Mouse (Mus musculus) thymus, postnatal 25 days (tissue): ENCODE measurements around the gene Rbfox2.
"Not testable (repeated sequence)": the region's sequence is repeated elsewhere in the genome, so short reads cannot be mapped to it uniquely, and the experiment has no call there.

Source experiments
- DNase-seq: peaks from one replicate; pipeline ENCODE4 v3.0.0; 2022

Rbfox2 gene

DNA sequence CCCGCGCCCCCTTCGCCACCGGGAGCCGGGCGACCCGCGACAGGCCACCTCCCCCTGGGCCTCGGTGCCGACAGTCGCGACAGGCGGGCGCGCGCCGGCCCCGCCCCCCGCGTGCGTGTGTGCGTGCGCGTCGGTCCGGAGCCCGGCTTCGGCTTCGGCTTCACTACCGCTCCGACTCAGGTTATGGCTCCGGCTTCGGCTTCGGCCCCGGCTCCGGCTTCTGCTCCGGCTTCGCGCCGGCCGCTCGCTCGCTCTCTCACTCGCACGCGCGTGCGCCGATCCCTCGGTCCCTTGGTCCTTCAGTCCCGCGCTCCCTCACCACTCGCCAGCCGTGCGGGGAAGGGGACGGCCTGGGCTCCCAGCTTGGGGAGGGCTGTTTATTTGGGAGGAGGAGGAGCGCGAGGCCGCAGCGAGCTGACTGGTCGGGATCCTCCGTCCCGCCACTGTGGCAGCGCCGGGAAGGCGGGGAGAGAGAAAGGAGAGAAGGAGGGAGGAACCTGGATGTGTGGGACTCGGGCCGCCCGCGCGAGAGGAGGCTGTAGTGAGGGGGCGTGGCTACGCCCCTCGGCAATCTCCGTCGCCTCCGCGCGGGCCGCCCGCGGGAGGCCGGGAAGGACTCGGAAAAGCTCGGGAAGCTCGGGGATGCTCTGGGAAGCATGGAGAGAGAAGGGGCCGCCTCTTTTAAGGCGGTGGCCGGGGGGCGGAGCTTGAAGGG is at the start of gene Rbfox2:
Rbfox2 (minus strand) TSS at position 458 of the 715 bp plus-strand sequence.
- peak; percentile 43 for DNase-seq

DNA sequence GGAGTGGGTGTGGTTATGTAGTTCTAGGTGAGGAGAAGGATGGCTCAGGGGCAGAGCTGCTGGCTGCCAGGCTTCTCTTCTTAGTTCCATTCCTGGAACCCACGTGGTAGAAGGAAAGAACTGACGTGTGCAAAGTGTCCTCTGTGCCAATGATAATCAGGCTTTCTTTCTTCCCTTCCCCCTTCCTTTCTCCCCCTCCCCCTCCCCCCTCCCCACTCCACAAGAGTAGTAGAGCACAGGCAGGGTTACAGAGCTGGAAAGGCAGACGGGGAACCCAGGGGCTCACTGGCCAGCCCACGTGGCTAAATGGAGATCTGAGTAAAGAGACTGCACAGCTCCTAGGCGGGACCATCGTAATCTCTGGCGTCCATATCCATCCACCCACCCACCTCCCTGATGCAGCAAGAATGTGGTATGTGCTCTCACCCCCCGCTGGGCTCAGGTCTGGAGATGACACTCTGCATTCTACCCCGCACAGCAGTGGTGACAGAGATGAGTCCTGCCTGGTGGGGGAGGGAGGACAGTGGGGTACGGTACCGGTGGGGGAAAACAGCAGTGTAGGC is 49.5 kb upstream of the Rbfox2 start:
- DNase-seq = no peak

DNA sequence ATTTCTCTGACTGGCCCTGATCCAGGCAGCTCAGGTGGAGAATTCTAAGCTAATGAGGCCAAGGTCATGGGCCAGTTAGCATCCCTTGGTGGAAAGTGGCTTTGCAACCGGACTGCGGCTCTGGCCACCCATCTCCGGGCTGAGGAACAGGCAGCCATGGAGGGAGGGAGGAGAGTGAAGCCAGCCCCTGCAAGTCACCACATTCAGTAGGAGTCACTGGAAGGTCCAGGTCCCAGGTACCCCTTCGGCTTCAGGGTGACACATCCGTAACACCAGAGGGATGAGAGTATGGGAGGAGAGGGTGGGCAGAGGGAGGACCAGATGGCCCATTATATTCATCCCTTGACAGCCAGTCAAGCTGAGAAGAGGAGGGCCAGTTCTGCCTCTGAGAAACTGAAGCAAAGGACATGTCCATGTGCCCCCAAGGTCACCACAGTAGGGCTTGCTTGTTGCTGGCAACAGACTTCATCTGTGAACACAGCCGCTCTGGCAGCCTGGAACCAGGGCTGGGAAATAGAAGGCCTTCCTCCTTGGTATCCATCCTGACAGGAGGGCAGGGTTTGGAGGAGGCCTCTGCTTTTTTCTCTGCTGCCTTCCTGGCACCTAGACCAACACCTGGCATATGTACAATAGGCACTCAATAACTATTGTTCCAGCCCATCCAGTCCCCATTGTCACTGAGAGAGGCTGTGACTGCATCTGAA is 48.2 kb upstream of the Rbfox2 start:
- DNase-seq = no peak

DNA sequence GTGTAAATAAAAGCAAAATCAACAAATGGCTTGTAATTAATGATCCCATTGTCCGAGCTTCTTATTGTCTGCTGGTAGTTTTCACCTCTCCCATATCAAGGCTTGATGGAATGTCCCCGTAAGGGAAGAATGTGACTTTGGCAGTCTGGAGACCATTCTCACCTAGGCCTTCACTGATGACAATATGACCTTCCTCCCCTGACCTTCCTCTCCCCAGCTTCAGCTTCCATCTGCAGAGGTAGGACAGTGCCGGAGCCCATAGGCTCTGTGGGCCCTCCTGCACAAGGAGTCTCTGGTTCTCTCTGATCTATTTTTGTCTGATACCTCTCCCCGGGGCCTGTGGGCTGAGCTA is 47.7 kb upstream of the Rbfox2 start:
- no peak for DNase-seq

DNA sequence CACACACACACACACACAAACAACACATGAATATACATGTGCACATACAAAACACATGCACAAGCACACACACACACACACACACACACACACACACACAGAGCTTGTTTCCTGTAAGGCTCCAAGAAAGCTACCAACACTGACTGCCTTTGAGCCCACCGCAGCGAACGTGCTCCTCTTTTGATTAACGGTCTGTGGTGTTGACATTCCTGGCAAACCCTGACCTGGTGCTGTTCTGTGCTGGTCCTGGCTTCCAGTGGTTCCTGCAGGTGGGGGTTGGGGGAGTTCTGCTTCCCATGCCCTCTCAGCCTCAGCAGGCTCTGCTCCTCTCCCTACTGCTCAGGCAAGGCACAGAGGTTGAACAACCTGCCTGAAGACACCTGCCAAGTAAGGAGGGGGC is 47.0 kb upstream of the Rbfox2 start:
- DNase-seq = no peak

DNA sequence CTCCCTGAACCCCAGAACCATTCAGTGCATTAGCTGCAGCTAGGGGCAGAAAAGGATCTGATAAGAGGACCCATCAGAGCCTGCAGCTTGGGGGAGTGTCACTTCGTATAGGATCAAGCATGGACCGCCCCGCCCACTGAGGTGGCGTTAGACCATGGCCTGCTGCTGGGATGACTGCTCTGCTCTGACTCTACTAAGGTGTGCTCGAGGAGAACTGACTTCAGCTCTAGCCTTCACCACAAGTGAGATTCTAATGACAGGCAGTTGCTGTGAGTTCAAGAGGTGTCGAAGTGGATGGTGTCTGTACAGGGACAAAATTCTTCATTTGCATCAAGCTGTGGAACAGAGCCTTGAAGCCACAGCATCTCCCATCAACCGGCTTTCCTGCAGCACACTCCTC is 46.1 kb upstream of the Rbfox2 start:
- DNase-seq = no peak

DNA sequence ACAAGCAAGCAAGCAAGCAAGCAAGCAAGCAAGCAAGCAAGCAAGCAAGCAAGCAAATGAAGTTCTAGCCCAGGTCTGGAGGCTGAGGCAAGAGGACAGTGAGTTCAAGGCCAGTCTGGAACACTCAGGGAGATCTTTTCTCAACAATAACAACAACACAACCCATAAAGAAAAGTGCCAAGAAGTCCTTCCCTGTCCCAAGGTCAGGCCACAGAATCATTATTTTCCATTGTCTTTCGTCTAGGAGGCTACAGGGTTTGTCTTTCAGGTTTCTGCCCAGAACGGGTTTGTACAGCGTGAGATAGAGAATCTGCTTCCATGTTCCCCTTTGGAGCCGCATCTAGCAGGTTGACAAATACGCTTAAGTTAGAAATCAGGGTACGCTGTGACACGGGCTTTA is 43.3 kb upstream of the Rbfox2 start:
- DNase-seq = no peak

DNA sequence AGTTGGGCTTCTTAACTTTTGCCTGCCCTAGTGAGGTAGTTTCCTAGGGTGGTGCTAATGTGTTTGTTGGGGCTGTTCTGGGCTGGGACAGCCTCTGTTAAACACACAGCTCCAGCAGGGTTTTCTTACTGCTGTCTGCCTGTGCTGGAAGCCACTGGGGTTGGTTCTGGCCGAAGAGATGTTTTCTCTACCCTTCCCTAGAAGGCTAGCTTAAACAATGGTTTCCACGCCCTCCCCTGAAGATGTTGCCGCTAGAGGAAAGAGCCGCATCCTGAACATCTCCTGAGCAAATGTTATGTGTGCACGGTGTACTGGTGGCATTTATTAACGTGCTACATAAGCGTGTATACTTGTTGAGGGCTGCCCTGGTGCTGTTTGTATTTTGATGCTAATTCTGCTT is 41.3 kb upstream of the Rbfox2 start:
- no peak for DNase-seq

DNA sequence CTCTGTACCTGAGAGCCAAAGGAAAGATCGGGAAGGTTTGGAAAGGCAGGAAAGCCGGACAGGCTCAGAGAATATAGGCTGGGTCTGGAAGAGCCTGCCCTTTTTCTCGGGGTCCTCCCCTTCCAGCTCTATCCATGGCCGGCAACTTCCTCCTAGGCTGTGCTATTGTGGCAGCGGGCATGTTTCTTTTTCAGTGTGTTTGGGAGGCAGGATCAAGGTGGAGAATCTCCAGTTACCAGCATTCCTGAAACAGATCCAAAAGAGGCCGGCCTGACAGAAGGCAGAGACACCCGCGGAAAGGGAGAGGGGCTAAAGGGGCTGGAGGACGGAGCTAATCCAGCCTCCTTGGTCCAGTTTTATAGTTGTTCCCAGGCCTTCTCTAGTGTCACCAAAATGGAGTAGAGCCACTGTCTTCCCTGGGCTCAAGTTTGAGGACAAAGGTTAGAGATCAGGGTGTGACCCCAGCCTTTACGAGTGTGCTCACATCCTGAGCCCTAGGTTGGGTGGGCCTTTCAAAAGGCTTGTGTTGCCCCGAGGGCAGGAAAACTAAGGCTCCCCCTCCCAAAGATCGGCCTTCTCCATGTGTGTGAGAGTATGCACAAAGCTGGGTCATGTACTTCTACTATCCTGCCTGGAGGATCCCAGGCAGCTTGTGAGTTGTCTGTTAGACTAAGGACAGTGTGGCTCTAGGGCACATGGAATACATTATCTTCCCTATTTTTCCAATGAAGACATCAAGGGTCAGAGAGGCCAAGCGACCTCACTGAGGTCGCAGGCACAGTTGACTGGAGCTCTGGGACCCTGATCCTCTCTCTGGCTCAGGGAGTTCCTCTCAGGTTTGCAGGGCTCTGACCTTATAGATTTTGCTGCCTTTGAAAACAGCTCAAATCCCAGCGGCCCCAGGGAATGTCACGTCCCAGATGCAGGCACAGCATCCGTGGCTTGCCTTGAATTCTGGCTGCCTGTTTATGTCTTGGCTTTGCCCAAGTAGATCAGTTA is 37.6 kb upstream of the Rbfox2 start:
- no peak for DNase-seq

DNA sequence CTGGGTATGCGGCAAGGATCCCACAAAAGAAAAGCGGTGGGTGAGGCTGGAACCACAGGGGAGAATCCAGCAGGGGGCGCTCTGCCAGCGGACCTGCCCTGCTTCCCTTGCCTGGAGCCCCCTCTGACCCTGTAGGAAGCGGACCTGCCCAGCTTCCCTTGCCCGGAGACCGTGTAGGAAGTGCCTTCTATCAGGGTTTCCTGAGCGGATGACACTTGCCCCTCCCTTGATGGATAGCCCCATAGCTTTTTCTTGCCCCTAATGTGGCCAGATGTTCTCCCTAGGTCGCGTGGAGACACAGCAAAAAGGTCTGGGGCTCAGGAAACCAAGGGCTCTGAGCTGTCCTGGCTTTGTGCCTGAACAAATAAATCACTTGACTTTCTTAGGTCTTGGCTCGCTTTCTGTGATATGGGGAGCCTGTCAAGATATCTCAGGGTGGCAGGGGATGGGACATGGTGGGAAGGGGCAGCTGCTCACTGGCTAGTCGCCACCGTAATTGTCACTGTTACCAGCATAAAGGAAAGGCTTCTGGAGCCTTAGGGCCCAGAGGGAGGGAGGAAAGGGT is 36.8 kb upstream of the Rbfox2 start:
- DNase-seq = peak; percentile 40

DNA sequence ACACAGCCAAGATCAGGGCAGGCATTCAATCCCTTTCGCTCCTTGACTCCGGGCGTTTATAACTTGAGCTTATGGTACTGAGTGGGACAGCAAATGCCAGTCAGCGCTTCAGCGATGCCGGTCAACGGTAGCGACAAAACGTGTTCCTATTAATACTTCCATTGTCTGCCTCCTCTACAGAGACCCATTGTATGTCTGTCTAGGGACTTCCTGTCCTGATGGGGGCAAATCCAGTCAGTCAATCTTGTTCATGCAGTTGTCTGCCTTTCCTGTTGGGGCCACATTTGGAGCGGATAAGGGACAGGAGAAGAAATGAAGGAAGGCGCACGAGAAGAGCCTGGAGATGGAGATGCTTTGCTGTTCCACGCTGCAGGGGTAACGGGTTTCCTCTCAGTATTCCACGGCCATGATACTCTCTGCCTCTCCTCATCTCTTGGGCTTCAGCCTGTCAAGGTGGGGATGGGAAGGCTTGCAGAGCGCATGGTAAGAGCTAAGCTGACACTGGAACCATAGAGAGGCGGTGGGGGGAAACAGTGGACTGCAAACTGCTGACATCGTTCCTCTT is 36.2 kb upstream of the Rbfox2 start:
- DNase-seq = no peak

DNA sequence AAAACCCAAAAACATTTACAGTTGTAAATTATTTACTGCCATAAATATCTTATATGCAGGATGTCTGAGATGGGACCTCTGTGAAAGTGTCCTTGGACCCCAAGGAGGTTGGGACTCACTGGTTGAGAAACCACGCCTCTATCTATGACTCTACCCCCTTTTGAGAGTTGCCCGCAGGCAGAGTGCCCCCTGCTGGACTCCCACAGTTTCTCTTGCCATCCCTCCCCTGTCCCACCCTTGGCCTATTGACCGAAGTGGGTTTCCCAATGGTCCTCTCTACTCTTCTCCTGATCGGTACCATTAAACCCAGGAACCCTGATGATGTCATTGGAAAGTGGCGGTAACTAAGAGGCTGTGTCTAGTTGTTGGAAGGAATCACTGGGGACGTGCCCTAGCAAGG is 35.2 kb upstream of the Rbfox2 start:
- DNase-seq = no peak

DNA sequence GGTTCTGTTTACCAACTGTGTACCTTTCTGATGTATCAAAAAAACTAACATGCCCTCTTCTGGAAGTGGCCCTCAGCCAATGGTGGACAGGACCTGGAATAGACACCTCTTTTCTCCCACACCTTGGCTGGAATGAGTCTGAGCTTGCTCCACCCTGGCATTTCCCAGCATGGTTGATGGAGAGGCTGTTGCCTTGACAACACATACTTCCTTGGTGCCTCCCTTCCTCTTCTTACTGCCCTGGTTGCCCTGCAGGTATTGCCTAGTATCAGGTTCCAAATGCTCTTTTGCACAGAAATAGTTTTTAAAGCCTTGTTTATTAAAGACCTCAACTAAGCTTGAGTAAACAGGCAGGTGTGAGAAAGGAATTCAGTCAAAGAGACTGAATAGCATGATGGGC is 33.8 kb upstream of the Rbfox2 start:
- DNase-seq = no peak

DNA sequence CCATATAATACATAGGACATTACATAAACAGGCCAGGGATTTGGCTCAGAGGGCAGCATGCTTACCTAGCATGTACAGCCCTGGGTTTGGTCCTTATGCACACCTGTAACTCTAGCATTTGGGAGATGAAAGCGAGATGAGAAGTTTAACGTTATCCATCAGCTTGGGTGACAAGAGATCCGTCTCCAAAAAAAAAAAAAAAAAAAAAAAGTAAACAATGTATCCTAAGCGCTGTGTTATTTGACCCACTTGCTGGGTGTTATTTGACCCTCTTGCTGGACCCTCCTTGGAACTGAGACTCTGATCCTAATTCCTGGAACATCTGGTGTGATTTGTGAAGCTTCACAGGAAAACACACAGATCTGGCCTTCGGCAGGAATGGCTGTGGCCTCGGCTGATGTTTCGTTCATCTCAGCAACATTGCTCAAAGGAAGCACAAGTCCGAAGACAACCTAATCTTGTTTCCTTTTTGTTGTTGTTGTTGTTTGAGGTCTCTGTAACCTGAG is 32.2 kb upstream of the Rbfox2 start:
- no peak for DNase-seq

DNA sequence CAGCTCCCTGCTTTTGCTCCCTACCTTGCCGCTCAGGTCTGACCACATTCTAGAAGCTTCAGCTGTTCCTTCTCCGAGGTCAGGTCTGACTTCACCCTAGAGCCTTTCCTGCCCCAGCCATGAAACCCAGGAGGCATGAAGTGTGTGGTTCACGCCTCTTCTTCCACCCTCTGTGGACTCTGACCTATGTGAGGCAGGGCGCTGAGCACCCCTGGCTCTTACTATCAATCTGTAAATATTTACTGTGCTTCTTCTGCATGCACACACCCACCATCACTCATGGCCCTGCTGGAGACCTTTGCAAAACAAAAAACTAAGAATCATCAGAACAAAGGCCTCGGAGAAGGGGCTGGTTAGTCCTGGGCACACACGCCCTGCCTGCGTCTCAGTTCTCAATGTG is 31.6 kb upstream of the Rbfox2 start:
- DNase-seq = no peak

DNA sequence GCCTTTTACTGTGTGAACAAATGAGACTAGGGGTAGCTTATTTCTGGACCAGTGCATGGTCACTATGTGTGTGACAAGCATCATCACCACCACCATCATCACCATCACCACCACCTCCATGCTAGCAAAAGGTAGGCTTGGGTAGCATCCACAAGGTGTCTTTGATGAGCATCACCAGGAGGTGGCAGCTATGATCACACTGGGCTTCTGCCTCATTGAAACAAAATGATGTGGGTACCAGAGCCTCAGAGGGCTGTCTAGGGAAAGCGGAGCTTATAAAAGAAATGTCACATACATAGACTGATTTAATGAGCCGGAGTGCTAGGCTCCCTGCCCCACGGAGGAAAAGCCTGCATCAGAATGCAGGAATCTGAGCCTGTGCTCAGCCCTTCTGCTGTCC is 31.1 kb upstream of the Rbfox2 start:
- no peak for DNase-seq

DNA sequence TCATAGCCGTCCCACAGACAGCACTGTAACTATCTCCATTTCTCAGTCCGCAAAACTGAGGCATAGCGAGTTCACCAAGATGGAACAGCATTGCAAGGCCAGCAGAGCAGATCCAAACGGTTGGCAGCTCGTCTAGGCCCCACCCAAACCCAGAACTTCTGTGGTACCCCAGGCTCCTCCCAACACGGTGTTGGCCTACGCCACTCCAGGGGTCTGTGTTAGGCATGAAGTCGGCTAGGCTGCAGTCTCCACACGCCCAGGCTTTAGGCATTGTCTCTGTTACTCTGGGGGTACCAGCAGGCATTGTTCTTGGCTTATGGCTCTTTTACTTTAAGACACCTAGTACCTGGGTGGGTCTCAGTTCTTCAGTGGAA is 30.2 kb upstream of the Rbfox2 start:
- DNase-seq = no peak

DNA sequence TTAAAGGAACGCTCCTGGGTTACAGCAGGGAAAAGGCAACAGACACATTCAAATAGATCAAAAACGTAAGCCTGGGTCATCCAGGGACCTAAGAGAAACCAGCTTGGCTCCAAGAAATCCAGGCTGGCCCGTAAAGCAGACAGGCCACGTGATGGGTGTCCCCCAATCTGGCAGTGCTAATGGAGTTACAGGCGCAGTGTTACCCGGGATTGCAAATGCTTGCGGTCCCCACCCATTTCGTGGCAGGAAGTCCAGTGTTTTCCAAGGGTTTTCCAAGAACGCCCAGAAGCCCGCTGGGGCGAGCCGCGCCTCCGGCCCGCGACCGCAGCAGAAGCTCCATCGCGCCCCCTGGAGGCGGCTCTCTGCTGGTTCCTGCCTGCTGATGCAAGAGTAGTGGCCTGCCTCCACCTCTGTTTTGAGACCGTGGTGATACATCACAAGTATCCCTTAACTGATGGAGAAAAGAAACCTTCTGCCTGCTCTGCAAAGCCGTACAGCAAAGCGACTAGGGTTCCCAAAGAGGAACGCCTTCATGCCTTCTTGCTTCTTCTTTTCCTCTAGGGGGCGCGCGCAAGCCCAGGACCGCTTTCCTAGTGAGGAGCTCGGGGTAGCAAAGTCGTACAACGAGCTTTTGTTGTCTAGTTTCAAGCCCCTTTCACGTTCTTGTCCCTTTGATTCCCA is 29.6 kb upstream of the Rbfox2 start:
- DNase-seq = peak; percentile 35

DNA sequence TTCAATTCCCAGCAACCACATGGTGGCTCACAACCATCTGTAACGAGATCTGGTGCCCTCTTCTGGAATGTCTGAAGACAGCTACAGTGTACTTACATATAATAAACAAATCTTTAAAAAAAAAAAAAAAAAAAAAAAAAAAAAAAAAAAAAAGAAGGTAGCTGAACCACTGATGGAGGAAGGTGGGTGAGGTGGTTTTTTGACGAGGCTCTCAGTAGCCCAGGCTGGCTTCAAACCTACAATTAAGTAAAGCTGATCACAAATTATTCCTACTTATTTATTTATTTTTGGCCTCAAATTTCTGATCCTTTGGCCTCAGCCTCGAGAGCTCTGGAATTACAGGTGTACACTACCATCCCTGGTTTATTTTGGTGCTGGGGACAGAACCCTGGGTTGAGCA is 28.4 kb upstream of the Rbfox2 start:
- not testable (repeated sequence) for DNase-seq

DNA sequence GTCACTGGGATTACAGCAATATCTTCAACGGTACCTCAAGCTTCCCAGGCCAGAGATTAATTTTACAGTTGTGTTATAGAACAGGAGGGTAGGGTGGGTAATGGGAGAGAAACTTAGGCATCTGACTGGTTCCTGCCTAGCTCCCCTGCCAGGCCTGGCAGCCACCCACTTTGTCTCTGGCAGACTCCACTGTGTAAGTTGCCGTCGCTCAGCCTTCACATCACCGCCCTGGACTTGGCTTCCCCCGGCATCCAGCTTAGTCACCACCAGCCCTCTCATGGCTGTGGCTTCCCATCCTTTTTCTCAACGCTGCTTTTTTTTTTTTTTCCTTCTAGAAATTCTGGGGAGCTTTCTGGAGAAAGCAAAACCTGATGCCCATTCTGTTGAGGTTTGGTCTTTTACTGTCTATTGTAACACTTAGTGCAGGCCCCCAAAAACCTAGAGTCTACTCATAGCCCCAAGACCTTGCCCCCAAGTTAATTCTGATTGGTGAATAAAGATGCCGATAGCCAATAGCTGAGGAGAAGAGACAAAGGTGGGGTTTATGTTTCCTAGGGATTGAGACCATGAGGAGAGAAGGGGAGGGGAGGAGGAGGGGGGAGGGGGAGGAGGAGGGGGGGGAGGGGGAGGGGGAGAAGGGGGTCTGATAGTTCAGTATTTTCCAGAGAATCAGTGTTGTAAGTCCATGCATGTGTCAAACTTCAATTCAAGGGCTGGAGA is 25.6 kb upstream of the Rbfox2 start:
- DNase-seq = no peak

DNA sequence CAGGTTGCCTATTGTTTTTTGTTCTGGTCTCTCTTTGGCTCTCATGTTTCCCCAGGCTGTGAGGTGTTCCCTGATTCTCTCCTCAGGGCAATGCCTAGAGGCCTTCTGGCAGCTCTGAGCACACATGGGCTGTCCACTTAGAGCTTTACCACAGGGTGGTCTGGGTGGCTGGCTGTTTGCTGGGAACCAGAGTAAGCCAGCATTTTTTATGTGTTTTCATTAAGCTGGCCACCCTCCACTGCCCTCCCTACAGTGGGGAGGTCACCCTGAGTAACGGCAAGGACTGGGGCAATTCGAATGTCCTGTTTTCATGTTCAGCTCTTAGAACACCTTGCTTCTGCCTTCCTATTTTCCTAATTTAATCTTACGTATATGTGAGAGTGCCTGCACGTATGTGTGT is 24.6 kb upstream of the Rbfox2 start:
- DNase-seq = no peak
